Comparison of ENCODE assay signal across 8 mouse cellular contexts in genomic region chr19:47320331-47320668, GRCm38 (mm10).
A peak's percentile ranks its signal among the peaks of the same experiment; 100 is the strongest.
DNase-seq lines count a peak whose midpoint lies in the region; ATAC-seq and TF ChIP-seq lines count a peak whose summit lies in the region.

No protein-coding gene starts in this region.

- H3K4me2 ChIP-seq in limb, embryonic 11.5 days (ENCODE audit: low read depth, severe bottlenecking), result 0 out of 2 replicates have a peak overlapping the region, but pooled peaks have one; percentile 5

- DNase-seq in adrenal gland, postnatal 36 days, result peak; percentile 45 to 74
- no peak for DNase-seq in adrenal gland, adult 8-10 months
- DNase-seq in heart, adult 9 months (ENCODE audit: low spot score in 2 of 2), result peak; percentile 71 to 74
- DNase-seq in limb, embryonic 11.5 days (ENCODE audit: low spot score), result peak; percentile 52
- DNase-seq in cerebellum, adult 8-10 months, result no peak
- DNase-seq in thymus, postnatal 25 days, result no peak

- peak overlapping the region; percentile 72 for H3K4me3 ChIP-seq in E14TG2a.4 (replicated peaks; ENCODE audit: low read length)
- no peak overlapping the region for H3K4me3 ChIP-seq in limb, embryonic 11.5 days (ENCODE audit: low read depth, low read length)
- H3K4me3 ChIP-seq in small intestine, adult 2 months (ENCODE audit: low read depth, low read length), result peak overlapping the region; percentile 49

- 0 out of 2 replicates have a peak, but pooled peaks cover 3% of the 10 kb centered on the region for H3K27me3 ChIP-seq in E14TG2a.4 (ENCODE audit: insufficient read depth, low read length)
- H3K27me3 ChIP-seq in limb, embryonic 11.5 days (ENCODE audit: control insufficient read depth, insufficient read depth, low read length), result no peaks in the 10 kb centered on the region
- H3K27me3 ChIP-seq in small intestine, adult 2 months (ENCODE audit: control insufficient read depth, insufficient read depth, low read length), result no peaks in the 10 kb centered on the region

- no peak overlapping the region; the same call in 1 of the 2 replicates for H3K27ac ChIP-seq in limb, embryonic 11.5 days (replicated peaks; ENCODE audit: low read depth, low read length)
- no peak overlapping the region for H3K27ac ChIP-seq in small intestine, adult 2 months (ENCODE audit: insufficient read depth, low read depth, low read length)

- no peak; the same call in 1 of the 2 replicates for ATAC-seq in limb, embryonic 11.5 days (ENCODE audit: insufficient number of reproducible peaks, low FRiP score, low TSS enrichment, low read depth)

- H3K4me1 ChIP-seq in E14TG2a.4 (replicated peaks; ENCODE audit: low read depth, low read length), result peaks cover 99% of the 10 kb centered on the region
- peaks cover 40% of the 10 kb centered on the region for H3K4me1 ChIP-seq in limb, embryonic 11.5 days (ENCODE audit: control insufficient read depth, insufficient read depth, low read length)
- peaks cover 5% of the 10 kb centered on the region; the same call in 1 of the 2 replicates for H3K4me1 ChIP-seq in small intestine, adult 2 months (ENCODE audit: control insufficient read depth, insufficient read depth, insufficient read length, low read length)

- peak overlapping the region; percentile 35 for H3K9ac ChIP-seq in limb, embryonic 11.5 days (ENCODE audit: low read length)

- TF ChIP-seq CTCF in E14TG2a.4 (conservative IDR thresholded peaks at IDR 0.05; ENCODE audit: low read length), result no peak
- TF ChIP-seq CTCF in small intestine, adult 2 months (IDR thresholded peaks at IDR 0.05; ENCODE audit: extremely low read depth, insufficient read length, insufficient replicate concordance, low read depth, low read length), result no peak

- no peaks in the 10 kb centered on the region for H3K36me3 ChIP-seq in E14TG2a.4 (ENCODE audit: insufficient read depth, low read length)
- no peaks in the 10 kb centered on the region for H3K36me3 ChIP-seq in limb, embryonic 11.5 days (ENCODE audit: control insufficient read depth, insufficient read depth, low read length)
- no peaks in the 10 kb centered on the region for H3K36me3 ChIP-seq in small intestine, adult 2 months (ENCODE audit: control insufficient read depth, insufficient read depth, low read length)

- no peak for TF ChIP-seq POLR2A in small intestine, adult 2 months (IDR thresholded peaks at IDR 0.05; ENCODE audit: low read depth, low read length)

- 13% methylated on average over 8 of the region's 8 CpGs for WGBS in limb, embryonic 11.5 days
- 54% methylated on average over 8 of the region's 8 CpGs for WGBS in small intestine, adult 2 months

- H3K9me3 ChIP-seq in E14TG2a.4 (ENCODE audit: low read length), result no peaks in the 10 kb centered on the region
- H3K9me3 ChIP-seq in limb, embryonic 11.5 days (ENCODE audit: control insufficient read depth, low read length), result no peaks in the 10 kb centered on the region

Comparison
In these comparisons a context has a peak if more than half of its experiments do, and no peak if none do; other contexts are left out.
1. DNase-seq: peak in adrenal gland, postnatal 36 days (2 of 2), heart, adult 9 months (2 of 2) and limb, embryonic 11.5 days (single experiment); none in adrenal gland, adult 8-10 months (single experiment), cerebellum, adult 8-10 months (single experiment) and thymus, postnatal 25 days (single experiment).